Mouse (Mus musculus): ENCODE measurements around the gene Gbf1. TPM values are rescaled to one million over a fixed set of nuclear protein-coding genes. Genes with fewer than 3 reads are reported as not detected.

Gbf1 gene
- total and polyA plus RNA-seq, 3 experiments = 8.6 to 26.1 (median 18.7) TPM

DNA sequence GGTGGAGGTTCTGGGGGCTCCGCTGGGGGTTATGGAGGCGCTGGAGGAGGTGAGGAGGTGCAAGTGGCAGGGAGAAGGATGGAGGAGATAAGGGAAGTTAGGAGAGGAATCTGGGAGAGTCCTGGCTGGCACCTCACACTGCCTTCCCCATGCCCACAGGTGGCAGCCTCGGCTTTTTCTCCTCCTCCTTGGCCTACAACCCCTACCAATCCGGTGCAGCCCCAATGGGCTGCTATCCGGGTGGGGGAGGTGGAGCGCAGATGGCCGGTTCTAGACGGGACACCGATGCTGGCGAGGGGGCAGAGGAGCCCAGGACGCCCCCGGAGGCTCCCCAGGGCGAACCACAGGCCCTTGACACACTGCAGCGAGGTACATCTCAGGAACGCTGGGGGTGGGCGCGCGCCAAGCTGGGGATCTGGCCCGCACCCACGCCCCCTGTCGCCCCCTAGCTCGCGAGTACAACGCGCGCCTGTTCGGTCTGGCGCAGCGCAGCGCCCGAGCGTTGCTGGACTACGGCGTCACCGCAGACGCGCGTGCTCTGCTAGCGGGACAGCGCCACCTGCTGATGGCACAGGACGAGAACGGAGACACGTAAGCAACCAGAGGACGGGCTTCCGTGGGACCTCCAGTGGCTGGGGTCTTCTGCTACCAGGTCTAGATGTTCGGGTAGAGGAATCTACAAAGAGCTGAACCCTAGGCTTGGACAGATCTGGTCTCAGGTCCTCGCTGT is 156.6 kb downstream of the Gbf1 start:
- Histone ChIP-seq H3K4me1 (ENCODE audit: control insufficient read depth in 1 of 2, insufficient read depth in 2 of 2) (peaks cover 4 to 29% of the 10 kb centered on the region in 2 experiments), H3K9ac (ENCODE audit: insufficient read depth, low read depth) (no peak overlapping the region), H3K36me3 (replicated peaks in 1 of 2; ENCODE audit: control insufficient read depth in 1 of 2, insufficient read depth in 1 of 2, low read length in 1 of 2) (peaks cover 70 to 73% of the 10 kb centered on the region in 2 experiments), H3K4me2 (ENCODE audit: insufficient read depth, low read depth, poor library complexity, severe bottlenecking) (no peak overlapping the region), H3K79me2 (replicated peaks; ENCODE audit: control insufficient read depth, extremely low read depth, insufficient read depth, poor library complexity, severe bottlenecking) (peaks cover 6% of the 10 kb centered on the region), H3K4me3 (replicated peaks in 1 of 3; ENCODE audit: low read depth in 2 of 3, low read length in 2 of 3, poor library complexity in 1 of 3) (no peak overlapping the region), H3K9me3 (replicated peaks; ENCODE audit: low read length) (no peaks in the 10 kb centered on the region), H3K27me3 (replicated peaks) (no peaks in the 10 kb centered on the region), H3K27ac (ENCODE audit: insufficient read depth, low read depth) (no peak overlapping the region)
- dilution Hi-C loops (cut with MboI; ENCODE audit: extremely low pct_ligation_motif_present, extremely low pct_unique_long_range_greater_than_20kb, low sequenced_read_pairs) = no loop called here
- in situ Hi-C loops (cut with MboI; ENCODE audit: low pct_ligation_motif_present, low pct_unique_long_range_greater_than_20kb, low sequenced_read_pairs) = no loop called here
- TF ChIP-seq HCFC1 (IDR thresholded peaks at IDR 0.05; ENCODE audit: low read depth, low read length) (no peak), USF2 (conservative IDR thresholded peaks at IDR 0.05; ENCODE audit: low read depth, low read length) (no peak), POLR2AphosphoS2 (IDR thresholded peaks at IDR 0.05; ENCODE audit: low read depth, low read length) (no peak), ZMIZ1 (IDR thresholded peaks at IDR 0.05; ENCODE audit: low read depth, low read length) (no peak), TBP (conservative IDR thresholded peaks at IDR 0.05; ENCODE audit: low read depth, low read length) (no peak), ZKSCAN1 (IDR thresholded peaks at IDR 0.05; ENCODE audit: borderline replicate concordance, low read depth, low read length) (no peak), USF1 (IDR thresholded peaks at IDR 0.05; ENCODE audit: low read depth, low read length) (no peak), RAD21 (IDR thresholded peaks at IDR 0.05; ENCODE audit: low read depth, low read length) (peak; percentile 14), EP300 (IDR thresholded peaks at IDR 0.05; ENCODE audit: low read length) (no peak), TCF12 (IDR thresholded peaks at IDR 0.05; ENCODE audit: low read depth, low read length) (no peak), MEF2A (IDR thresholded peaks at IDR 0.05; ENCODE audit: borderline replicate concordance, low read depth, low read length) (no peak), BHLHE40 (IDR thresholded peaks at IDR 0.05; ENCODE audit: low read depth, low read length) (no peak), POLR2A (IDR thresholded peaks at IDR 0.05; ENCODE audit: low read depth, low read length) (no peak), GABPA (IDR thresholded peaks at IDR 0.05; ENCODE audit: insufficient replicate concordance, low read depth, low read length) (no peak), CTCF (conservative IDR thresholded peaks at IDR 0.05 in 1 of 2, IDR thresholded peaks at IDR 0.05 in 1 of 2; ENCODE audit: low read depth in 2 of 2, low read length in 2 of 2) (peak in 1 of 2 experiments; percentile 54; a peak in 2 of 4 replicates), NELFE (IDR thresholded peaks at IDR 0.05; ENCODE audit: low read depth, low read length) (no peak), CHD1 (IDR thresholded peaks at IDR 0.05; ENCODE audit: low read depth, low read length) (no peak), ETS1 (conservative IDR thresholded peaks at IDR 0.05; ENCODE audit: low read depth, low read length) (no peak), SMC3 (IDR thresholded peaks at IDR 0.05; ENCODE audit: low read depth, low read length) (peak; percentile 38)
- DNase-seq (ENCODE audit: extremely low read depth) = no peak

DNA sequence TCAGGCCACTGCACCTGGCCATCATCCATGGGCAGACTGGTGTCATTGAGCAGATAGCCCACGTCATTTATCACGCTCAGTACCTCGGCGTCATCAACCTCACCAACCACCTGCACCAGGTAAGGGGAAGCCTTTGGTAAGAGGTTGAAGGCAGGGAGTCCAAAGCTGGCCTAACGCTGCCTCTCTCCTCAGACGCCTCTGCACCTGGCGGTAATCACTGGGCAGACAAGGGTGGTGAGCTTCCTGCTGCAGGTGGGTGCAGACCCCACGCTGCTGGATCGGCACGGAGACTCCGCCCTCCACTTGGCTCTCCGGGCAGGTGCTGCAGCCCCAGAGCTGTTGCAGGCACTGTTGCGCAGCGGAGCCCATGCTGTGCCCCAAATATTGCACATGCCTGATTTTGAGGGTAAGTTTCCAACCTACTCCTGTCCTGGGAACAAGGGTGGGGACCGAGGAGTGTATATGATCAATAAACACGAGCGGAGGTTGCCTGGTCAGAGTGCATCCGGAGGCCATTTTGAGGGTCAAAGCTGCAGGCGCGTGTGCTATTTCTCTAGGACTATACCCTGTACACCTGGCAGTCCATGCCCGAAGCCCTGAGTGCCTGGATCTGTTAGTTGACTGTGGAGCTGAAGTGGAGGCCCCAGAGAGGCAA is 157.5 kb downstream of the Gbf1 start:
- dilution Hi-C loops (cut with MboI; ENCODE audit: extremely low pct_ligation_motif_present, extremely low pct_unique_long_range_greater_than_20kb, low sequenced_read_pairs) (no loop called here), in situ Hi-C loops (cut with MboI; ENCODE audit: low pct_ligation_motif_present, low pct_unique_long_range_greater_than_20kb, low sequenced_read_pairs) (no loop called here)
- H3K9ac ChIP-seq (ENCODE audit: insufficient read depth, low read depth) = no peak overlapping the region
- H3K79me2 ChIP-seq (replicated peaks; ENCODE audit: control insufficient read depth, extremely low read depth, insufficient read depth, poor library complexity, severe bottlenecking) = peaks cover 6% of the 10 kb centered on the region
- no peak overlapping the region for H3K27ac ChIP-seq (ENCODE audit: insufficient read depth, low read depth)
- H3K27me3 ChIP-seq (replicated peaks) = no peaks in the 10 kb centered on the region
- H3K4me3 ChIP-seq (replicated peaks in 1 of 3; ENCODE audit: low read depth in 2 of 3, low read length in 2 of 3, poor library complexity in 1 of 3) = no peak overlapping the region
- H3K4me2 ChIP-seq (ENCODE audit: insufficient read depth, low read depth, poor library complexity, severe bottlenecking) = no peak overlapping the region
- peaks cover 79 to 82% of the 10 kb centered on the region in 2 experiments for H3K36me3 ChIP-seq (replicated peaks in 1 of 2; ENCODE audit: control insufficient read depth in 1 of 2, insufficient read depth in 1 of 2, low read length in 1 of 2)
- peaks cover 4 to 34% of the 10 kb centered on the region in 2 experiments for H3K4me1 ChIP-seq (ENCODE audit: control insufficient read depth in 1 of 2, insufficient read depth in 2 of 2)
- DNase-seq (ENCODE audit: extremely low read depth) = no peak
- no peaks in the 10 kb centered on the region for H3K9me3 ChIP-seq (replicated peaks; ENCODE audit: low read length)
- TF ChIP-seq CHD1 (IDR thresholded peaks at IDR 0.05; ENCODE audit: low read depth, low read length) (no peak), HCFC1 (IDR thresholded peaks at IDR 0.05; ENCODE audit: low read depth, low read length) (no peak)
